Mouse (Mus musculus): Measurements from ENCODE around the gene Vapb.

DNA sequence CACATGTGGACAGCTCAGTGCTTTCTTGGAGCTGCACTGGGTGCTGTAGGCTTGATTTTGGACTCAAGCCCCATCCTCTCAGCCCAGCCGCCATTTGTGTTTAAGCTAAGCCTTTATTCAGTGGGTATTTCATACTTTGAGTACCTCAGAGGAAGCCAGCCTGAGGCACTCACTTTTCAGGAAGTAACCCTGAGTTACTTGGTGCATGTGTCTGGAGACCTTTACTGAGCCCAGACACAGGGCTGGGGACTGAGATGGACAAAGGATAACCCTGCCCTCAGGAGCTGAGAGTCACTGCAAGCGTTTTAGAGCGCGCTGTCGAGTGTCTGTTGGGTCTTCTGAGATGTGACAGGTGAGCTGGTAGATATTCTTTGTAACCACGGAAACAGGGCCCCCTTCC is 23.3 kb downstream of the Vapb start:
- TF ChIP-seq POLR2A (IDR thresholded peaks at IDR 0.05; ENCODE audit: control insufficient read depth in 1 of 2, insufficient read depth in 1 of 2, low read depth in 1 of 2, low read length in 2 of 2, poor library complexity in 1 of 2) (no peak), E2F4 (IDR thresholded peaks at IDR 0.05; ENCODE audit: borderline replicate concordance, low read depth, low read length) (no peak), CTCF (IDR thresholded peaks at IDR 0.05 in 2 of 3, conservative IDR thresholded peaks at IDR 0.05 in 1 of 3; ENCODE audit: control insufficient read depth in 1 of 3, insufficient read depth in 1 of 3, low read depth in 2 of 3, low read length in 3 of 3, poor library complexity in 1 of 3, severe bottlenecking in 1 of 3) (no peak), MYC (IDR thresholded peaks at IDR 0.05; ENCODE audit: low read depth, low read length) (no peak), JUND (IDR thresholded peaks at IDR 0.05; ENCODE audit: low read depth, low read length) (no peak), TCF12 (IDR thresholded peaks at IDR 0.05; ENCODE audit: low read depth, low read length) (no peak), POLR2AphosphoS2 (IDR thresholded peaks at IDR 0.05; ENCODE audit: low read length) (no peak), TAL1 (IDR thresholded peaks at IDR 0.05; ENCODE audit: low read length) (no peak), MXI1 (IDR thresholded peaks at IDR 0.05; ENCODE audit: low read depth, low read length) (no peak)

Data from MEL (cell line).